Mouse (Mus musculus): ENCODE measurements around the gene Pdgfb.

GRCm38 (mm10) chr15:79946022-79946421, 68.8 kb downstream of the Pdgfb start:
- TF ChIP-seq GATA1 (IDR thresholded peaks at IDR 0.05; ENCODE audit: low read length), result no peak
- no peak for TF ChIP-seq TAL1 (IDR thresholded peaks at IDR 0.05; ENCODE audit: low read length)

Measured in erythroblast, embryonic 14.5 days (primary cell).